Mouse (Mus musculus) MEL (cell line): ENCODE measurements at regions not wholly inside any gene's neighbourhood (a gene's known extent, or its start where the extent isn't known, plus 50 kb on each side); places are given as distances from the start of the nearest gene placed in this dataset.

ENCODE experiments used
- DNase-seq: peaks from one replicate; pipeline ENCODE4 v3.0.0; 2011; ENCODE audit warnings: low read depth, low spot score
- H3K27ac ChIP-seq: 2 replicates; pipeline ENCODE4 v1.5.1; 2012; ENCODE audit warnings: low read depth, mild to moderate bottlenecking, control low read depth, low read length, moderate library complexity; ENCODE audit not compliant: control insufficient read depth
- H3K27me3 ChIP-seq, 2 experiments: fragments of 150-350 bp in 1 of 2; sonication (generic) in 1 of 2; 2 replicates each; pipeline ENCODE4 v1.6.1; 2012; ENCODE audit warnings: low read length in 2 of 2, mild to moderate bottlenecking in 2 of 2, improper control_type of control experiment in 1 of 2, moderate library complexity in 1 of 2; ENCODE audit not compliant: insufficient read depth in 2 of 2, control insufficient read depth in 1 of 2
- H3K36me3 ChIP-seq, 2 experiments: 2 replicates each; pipeline ENCODE4 v1.6.1; 2012 to 2014; ENCODE audit warnings: low read length in 2 of 2, improper control_type of control experiment in 1 of 2, inconsistent platforms in 1 of 2, mild to moderate bottlenecking in 1 of 2; ENCODE audit not compliant: insufficient read depth in 2 of 2, control insufficient read depth in 1 of 2
- H3K4me1 ChIP-seq, 2 experiments: fragments of 150-350 bp in 1 of 2; sonication (generic) in 1 of 2; 2 replicates each; pipeline ENCODE4 v1.6.1; 2012; ENCODE audit warnings: low read length in 2 of 2, improper control_type of control experiment in 1 of 2, mild to moderate bottlenecking in 1 of 2; ENCODE audit not compliant: insufficient read depth in 2 of 2, control insufficient read depth in 1 of 2
- H3K4me3 ChIP-seq, 2 experiments: fragments of 150-350 bp in 1 of 2; sonication (generic) in 1 of 2; 2 replicates each; pipeline ENCODE4 v1.5.1; 2012; ENCODE audit warnings: low read depth in 2 of 2, low read length in 2 of 2, mild to moderate bottlenecking in 2 of 2, moderate library complexity in 2 of 2, control low read depth in 1 of 2, improper control_type of control experiment in 1 of 2; ENCODE audit not compliant: control insufficient read depth in 1 of 2, insufficient read depth in 1 of 2
- H3K79me2 ChIP-seq: 2 replicates; pipeline ENCODE4 v1.6.1; 2012; ENCODE audit warnings: mild to moderate bottlenecking, low read length, moderate library complexity; ENCODE audit not compliant: control insufficient read depth, poor library complexity, insufficient read depth
- H3K9ac ChIP-seq: 2 replicates; pipeline ENCODE4 v1.6.1; 2012; ENCODE audit warnings: low read depth, mild to moderate bottlenecking, control low read depth, low read length, moderate library complexity; ENCODE audit not compliant: control insufficient read depth, poor library complexity, severe bottlenecking
- H3K9me3 ChIP-seq: fragments of 150-350 bp; sonication (generic); replicated peaks from 2 replicates; pipeline ENCODE4 v1.6.1; 2012; ENCODE audit warnings: mild to moderate bottlenecking, low read length, improper control_type of control experiment, moderate library complexity; ENCODE audit not compliant: insufficient read depth
- BHLHE40 ChIP-seq: IDR thresholded peaks from 2 replicates; pipeline ENCODE4 v1.6.1; 2012; ENCODE audit warnings: low read depth, mild to moderate bottlenecking, inconsistent platforms, low read length, improper control_type of control experiment, borderline replicate concordance
- CHD1 ChIP-seq: IDR thresholded peaks from 2 replicates; pipeline ENCODE4 v1.6.1; 2012; ENCODE audit warnings: low read depth, mild to moderate bottlenecking, inconsistent platforms, low read length, improper control_type of control experiment
- CHD2 ChIP-seq: IDR thresholded peaks from 2 replicates; pipeline ENCODE4 v1.6.1; 2011; ENCODE audit warnings: low read length, improper control_type of control experiment
- EP300 ChIP-seq, 2 experiments: IDR thresholded peaks; 2 replicates each; pipeline ENCODE4 v1.6.1; 2011; ENCODE audit warnings: improper control_type of control experiment in 2 of 2, low read length in 2 of 2, low read depth in 1 of 2, mild to moderate bottlenecking in 1 of 2
- GATA1 ChIP-seq: IDR thresholded peaks from 2 replicates; pipeline ENCODE4 v1.6.1; 2011; ENCODE audit warnings: low read depth, low read length, improper control_type of control experiment
- HCFC1 ChIP-seq: IDR thresholded peaks from 2 replicates; pipeline ENCODE4 v1.6.1; 2012; ENCODE audit warnings: low read depth, mild to moderate bottlenecking, inconsistent platforms, low read length, improper control_type of control experiment, moderate library complexity
- JUND ChIP-seq: IDR thresholded peaks from 2 replicates; pipeline ENCODE4 v1.6.1; 2011; ENCODE audit warnings: low read depth, mild to moderate bottlenecking, improper control_type of control experiment, low read length
- KAT2A ChIP-seq: conservative IDR thresholded peaks from 2 replicates; pipeline ENCODE4 v1.6.1; 2012; ENCODE audit warnings: low read depth, low read length, improper control_type of control experiment, inconsistent platforms
- MAFK ChIP-seq: IDR thresholded peaks from 2 replicates; pipeline ENCODE4 v1.6.1; 2011; ENCODE audit warnings: low read depth, mild to moderate bottlenecking, low read length, improper control_type of control experiment, borderline replicate concordance
- MEF2A ChIP-seq: IDR thresholded peaks from 2 replicates; pipeline ENCODE4 v1.6.1; 2014; ENCODE audit warnings: low read depth, mild to moderate bottlenecking, inconsistent platforms, low read length, improper control_type of control experiment; ENCODE audit not compliant: poor library complexity, insufficient replicate concordance, severe bottlenecking; ENCODE audit errors: extremely low read depth
- NRF1 ChIP-seq: IDR thresholded peaks from 2 replicates; pipeline ENCODE4 v1.6.1; 2014; ENCODE audit warnings: low read depth, mild to moderate bottlenecking, inconsistent platforms, low read length, improper control_type of control experiment, moderate library complexity; ENCODE audit not compliant: poor library complexity, insufficient read depth, severe bottlenecking
- POLR2A ChIP-seq, 2 experiments: IDR thresholded peaks; 2 replicates each; pipeline ENCODE4 v1.6.1; 2011 to 2012; ENCODE audit warnings: low read length in 2 of 2, mild to moderate bottlenecking in 2 of 2, control low read depth in 1 of 2, improper control_type of control experiment in 1 of 2, low read depth in 1 of 2, moderate library complexity in 1 of 2; ENCODE audit not compliant: control insufficient read depth in 1 of 2, insufficient read depth in 1 of 2, poor library complexity in 1 of 2
- POLR2AphosphoS2 ChIP-seq: IDR thresholded peaks from 2 replicates; pipeline ENCODE4 v1.6.1; 2011; ENCODE audit warnings: low read length, improper control_type of control experiment
- RCOR1 ChIP-seq: IDR thresholded peaks from 2 replicates; pipeline ENCODE4 v1.6.1; 2012; ENCODE audit warnings: low read depth, mild to moderate bottlenecking, inconsistent platforms, low read length, improper control_type of control experiment
- SMC3 ChIP-seq: IDR thresholded peaks from 2 replicates; pipeline ENCODE4 v1.6.1; 2011; ENCODE audit warnings: low read depth, low read length, improper control_type of control experiment
- TAL1 ChIP-seq: IDR thresholded peaks from 2 replicates; pipeline ENCODE4 v1.6.1; 2012; ENCODE audit warnings: mild to moderate bottlenecking, inconsistent platforms, low read length, moderate library complexity, mixed read lengths
- UBTF ChIP-seq: IDR thresholded peaks from 2 replicates; pipeline ENCODE4 v1.6.1; 2012; ENCODE audit warnings: low read depth, mild to moderate bottlenecking, inconsistent platforms, low read length, improper control_type of control experiment, moderate library complexity, borderline replicate concordance; ENCODE audit not compliant: insufficient read depth
- USF1 ChIP-seq: IDR thresholded peaks from 2 replicates; pipeline ENCODE4 v1.6.1; 2014; ENCODE audit warnings: low read depth, mild to moderate bottlenecking, inconsistent platforms, low read length, improper control_type of control experiment, moderate library complexity
- USF2 ChIP-seq, 2 experiments: IDR thresholded peaks; 2 replicates each; pipeline ENCODE4 v1.6.1; 2011 to 2012; ENCODE audit warnings: improper control_type of control experiment in 2 of 2, low read length in 2 of 2, borderline replicate concordance in 1 of 2, inconsistent platforms in 1 of 2, low read depth in 1 of 2, mild to moderate bottlenecking in 1 of 2; ENCODE audit not compliant: insufficient read depth in 1 of 2
- ZKSCAN1 ChIP-seq: IDR thresholded peaks from 2 replicates; pipeline ENCODE4 v1.6.1; 2012; ENCODE audit warnings: low read depth, mild to moderate bottlenecking, inconsistent platforms, low read length, improper control_type of control experiment, moderate library complexity
- ZMIZ1 ChIP-seq: IDR thresholded peaks from 2 replicates; pipeline ENCODE4 v1.6.1; 2012; ENCODE audit warnings: low read depth, mild to moderate bottlenecking, inconsistent platforms, low read length, improper control_type of control experiment, moderate library complexity

DNA sequence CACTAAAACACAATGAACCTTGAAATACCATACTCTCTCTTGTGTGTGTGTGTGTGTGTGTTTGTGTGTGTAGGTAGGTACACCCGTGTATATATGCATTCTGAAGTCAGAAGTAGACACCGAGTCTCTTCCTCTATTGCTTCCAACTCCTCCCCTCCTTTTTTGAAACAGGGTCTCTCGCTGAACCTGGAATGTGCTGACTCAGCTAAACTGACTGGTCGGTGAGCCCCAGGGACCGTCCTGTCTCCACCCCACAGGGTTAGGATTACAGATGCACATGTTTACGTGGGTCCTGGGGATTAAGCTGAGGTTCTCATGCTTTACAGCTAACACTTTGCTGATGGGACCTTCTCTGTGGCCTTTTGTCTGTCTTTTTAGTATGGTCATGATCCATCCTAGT, 74.8 kb upstream of the Nfil3 start:
- Histone ChIP-seq H3K4me1 (no peaks in the 10 kb centered on the region), H3K4me3 (no peak overlapping the region), H3K9ac (no peak overlapping the region), H3K27me3 (no peaks in the 10 kb centered on the region), H3K36me3 (no peaks in the 10 kb centered on the region)
- no peak for TF ChIP-seq UBTF
- no peak for TF ChIP-seq ZMIZ1
- TF ChIP-seq MAFK, result peak; percentile 48; the same call in 1 of the 2 replicates
- no peak for TF ChIP-seq JUND
- no peak for TF ChIP-seq USF1
- no peak for TF ChIP-seq SMC3
- TF ChIP-seq, all 39 proteins: peak for 1
- Histone ChIP-seq H3K9me3 (no peaks in the 10 kb centered on the region), H3K27ac (no peak overlapping the region), H3K79me2 (no peaks in the 10 kb centered on the region)
- DNase-seq, result no peak

- no peak overlapping the region for H3K27ac ChIP-seq
- TF ChIP-seq TAL1 (no peak), CHD1 (no peak), POLR2AphosphoS2 (no peak), ZKSCAN1 (no peak), KAT2A (no peak), HCFC1 (no peak), ZMIZ1 (no peak), BHLHE40 (no peak), EP300 (IDR thresholded peaks at IDR 0.05; ENCODE audit: low read depth in 1 of 2, low read length in 2 of 2) (no peak), USF2 (IDR thresholded peaks at IDR 0.05; ENCODE audit: borderline replicate concordance in 1 of 2, insufficient read depth in 1 of 2, low read depth in 1 of 2, low read length in 2 of 2) (no peak), RCOR1 (no peak), MEF2A (no peak), CHD2 (no peak), POLR2A (IDR thresholded peaks at IDR 0.05; ENCODE audit: control insufficient read depth in 1 of 2, insufficient read depth in 1 of 2, low read depth in 1 of 2, low read length in 2 of 2, poor library complexity in 1 of 2) (no peak), GATA1 (no peak), NRF1 (no peak)
- H3K9ac ChIP-seq, result no peak overlapping the region
- H3K4me1 ChIP-seq, result no peaks in the 10 kb centered on the region
- no peak overlapping the region for H3K4me3 ChIP-seq
- DNase-seq, result no peak
- no peaks in the 10 kb centered on the region for H3K79me2 ChIP-seq
- no peaks in the 10 kb centered on the region for H3K27me3 ChIP-seq
- no peaks in the 10 kb centered on the region for H3K9me3 ChIP-seq
- H3K36me3 ChIP-seq, result no peaks in the 10 kb centered on the region
Measured at GRCm38 (mm10) chr13:53053211-53053610, 72.3 kb upstream of the Nfil3 start.
